Mouse (Mus musculus) neural tube, embryonic 13.5 days (tissue): ENCODE measurements at regions not wholly inside any gene's neighbourhood (a gene's known extent, or its start where the extent isn't known, plus 50 kb on each side); places are given as distances from the start of the nearest gene placed in this dataset.

Source experiments
- ATAC-seq: fragments of 200-750 bp; cut with Nextera tagmentation; 2 replicates; pipeline ENCODE4 v1.8.0; 2017; ENCODE audit warnings: low read depth, mild to moderate bottlenecking, moderate TSS enrichment, moderate library complexity
- H3K27ac ChIP-seq: fragments of 300-500 bp; sonication (generic); replicated peaks from 2 replicates; pipeline ENCODE4 v1.5.1; 2015; ENCODE audit warnings: moderate library complexity, mild to moderate bottlenecking, inconsistent platforms
- H3K27me3 ChIP-seq: fragments of 300-500 bp; sonication (generic); 2 replicates; pipeline ENCODE4 v1.6.1; 2015; ENCODE audit warnings: mild to moderate bottlenecking, inconsistent platforms
- H3K36me3 ChIP-seq: fragments of 300-500 bp; sonication (generic); 2 replicates; pipeline ENCODE4 v1.6.1; 2015; ENCODE audit warnings: mild to moderate bottlenecking, inconsistent platforms
- H3K4me1 ChIP-seq: fragments of 300-500 bp; sonication (generic); replicated peaks from 2 replicates; pipeline ENCODE4 v1.6.1; 2015; ENCODE audit warnings: inconsistent platforms
- H3K4me2 ChIP-seq: fragments of 300-500 bp; sonication (generic); 2 replicates; pipeline ENCODE4 v1.6.1; 2015; ENCODE audit warnings: inconsistent platforms, mild to moderate bottlenecking, moderate library complexity
- H3K4me3 ChIP-seq: fragments of 300-500 bp; sonication (generic); 2 replicates; pipeline ENCODE4 v1.5.1; 2015; ENCODE audit warnings: mild to moderate bottlenecking, inconsistent platforms
- H3K9ac ChIP-seq: fragments of 300-500 bp; sonication (generic); 2 replicates; pipeline ENCODE4 v1.6.1; 2015; ENCODE audit warnings: moderate library complexity, mild to moderate bottlenecking, inconsistent platforms
- H3K9me3 ChIP-seq: fragments of 300-500 bp; sonication (generic); 2 replicates; pipeline ENCODE4 v1.6.1; 2016; ENCODE audit warnings: inconsistent platforms
- WGBS: fragments of 180-500 bp; shearing (Covaris S2); methylation state at CpG from one replicate; pipeline ENCODE4 v1.1.7; 2015; 5-methylcytosine and 5-hydroxymethylcytosine counted together

DNA sequence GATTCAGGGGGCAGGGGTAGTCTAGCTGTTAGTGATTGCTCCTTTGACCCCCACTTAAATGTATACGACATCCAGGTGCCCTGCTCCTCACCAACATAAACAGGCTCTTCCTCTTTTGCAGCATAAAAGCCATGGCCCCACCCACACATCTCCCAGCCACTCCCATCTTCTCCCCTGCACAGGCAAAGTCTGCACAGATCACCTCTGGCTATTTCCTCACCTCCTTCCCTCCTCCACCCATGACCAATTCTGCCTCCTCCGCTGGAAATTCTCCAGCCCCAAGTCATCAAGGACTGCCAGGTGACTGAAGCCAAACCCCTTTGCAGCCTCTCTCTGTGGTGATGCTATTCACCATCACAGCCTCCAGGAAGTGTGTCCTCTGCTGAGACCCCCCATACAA, 306.8 kb upstream of the Zfp637 start:
- Histone ChIP-seq H3K4me1 (no peaks in the 10 kb centered on the region), H3K27ac (no peak overlapping the region), H3K4me2 (no peak overlapping the region), H3K4me3 (no peak overlapping the region), H3K27me3 (no peaks in the 10 kb centered on the region), H3K36me3 (no peaks in the 10 kb centered on the region), H3K9me3 (no peaks in the 10 kb centered on the region), H3K9ac (no peak overlapping the region)
- ATAC-seq = no peak
- WGBS = 36% methylated on average over 2 of the region's 2 CpGs

DNA sequence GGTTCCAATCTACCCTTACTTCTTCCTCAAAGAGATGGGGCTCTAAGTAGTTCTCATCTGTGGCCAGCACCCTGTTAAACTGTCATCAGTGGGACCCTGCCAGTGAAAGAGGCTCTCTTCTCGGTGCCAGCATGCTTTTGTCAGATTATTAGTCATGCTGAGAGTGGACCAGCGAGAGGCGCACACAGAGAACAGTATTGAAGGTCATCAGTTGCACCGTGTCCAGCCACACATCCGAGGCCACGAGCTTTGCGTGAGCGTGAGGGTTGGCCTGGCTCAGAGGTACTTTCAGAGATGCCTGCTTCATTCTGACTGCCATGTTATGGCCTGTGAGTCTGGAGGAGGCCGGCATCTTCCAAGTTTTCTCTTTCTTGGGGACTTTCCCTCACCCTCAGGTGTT, 306.0 kb upstream of the Zfp637 start:
- Histone ChIP-seq H3K27me3 (no peaks in the 10 kb centered on the region), H3K4me2 (no peak overlapping the region), H3K9me3 (0 out of 2 replicates have a peak, but pooled peaks cover 3% of the 10 kb centered on the region), H3K9ac (no peak overlapping the region), H3K4me3 (no peak overlapping the region), H3K4me1 (no peaks in the 10 kb centered on the region), H3K36me3 (no peaks in the 10 kb centered on the region), H3K27ac (no peak overlapping the region)
- ATAC-seq = no peak
- 88% methylated on average over 9 of the region's 9 CpGs for WGBS

GRCm38 (mm10) chr6:117536084-117536483, 304.9 kb upstream of the Zfp637 start:
- H3K36me3 ChIP-seq = no peaks in the 10 kb centered on the region
- no peak for ATAC-seq
- 95% methylated on average over 4 of the region's 4 CpGs for WGBS
- no peaks in the 10 kb centered on the region for H3K27me3 ChIP-seq
- no peak overlapping the region for H3K9ac ChIP-seq
- no peak overlapping the region for H3K27ac ChIP-seq
- no peak overlapping the region for H3K4me2 ChIP-seq
- H3K9me3 ChIP-seq = 0 out of 2 replicates have a peak, but pooled peaks cover 3% of the 10 kb centered on the region
- no peaks in the 10 kb centered on the region for H3K4me1 ChIP-seq
- no peak overlapping the region for H3K4me3 ChIP-seq

DNA sequence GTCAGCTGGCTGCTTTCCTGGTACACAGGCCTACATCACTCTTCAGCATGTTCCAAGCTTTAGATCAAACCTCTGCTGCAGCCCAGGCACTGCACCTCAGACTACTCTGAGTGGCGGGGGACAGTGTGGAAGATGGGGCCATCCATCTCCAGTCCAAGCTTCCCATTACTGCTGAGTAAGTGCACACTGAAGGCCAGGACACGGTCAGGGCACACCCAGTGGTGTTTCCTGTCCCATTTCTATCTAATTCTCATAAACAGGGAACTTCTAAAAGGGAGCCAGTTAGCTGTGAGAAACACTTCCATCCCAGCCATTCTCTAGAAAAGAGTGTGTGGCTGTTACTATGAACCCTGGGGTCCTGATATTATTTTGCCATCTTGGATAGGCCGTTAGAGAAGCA, 298.5 kb upstream of the Zfp637 start:
- 0 out of 2 replicates have a peak, but pooled peaks cover 3% of the 10 kb centered on the region for H3K9me3 ChIP-seq
- H3K27ac ChIP-seq = no peak overlapping the region
- H3K4me3 ChIP-seq = no peak overlapping the region
- no peak overlapping the region for H3K4me2 ChIP-seq
- H3K9ac ChIP-seq = no peak overlapping the region
- 80% methylated on average over 3 of the region's 3 CpGs for WGBS
- no peaks in the 10 kb centered on the region for H3K36me3 ChIP-seq
- no peak for ATAC-seq
- H3K4me1 ChIP-seq = no peaks in the 10 kb centered on the region
- peaks cover 9% of the 10 kb centered on the region for H3K27me3 ChIP-seq

GRCm38 (mm10) chr6:117544276-117545196, 296.4 kb upstream of the Zfp637 start:
- no peaks in the 10 kb centered on the region for H3K36me3 ChIP-seq
- H3K27me3 ChIP-seq = peaks cover 30% of the 10 kb centered on the region
- H3K4me3 ChIP-seq = no peak overlapping the region
- 86% methylated on average over 11 of the region's 11 CpGs for WGBS
- H3K27ac ChIP-seq = no peak overlapping the region
- ATAC-seq = no peak
- H3K4me2 ChIP-seq = no peak overlapping the region
- no peaks in the 10 kb centered on the region for H3K4me1 ChIP-seq
- H3K9me3 ChIP-seq = 0 out of 2 replicates have a peak, but pooled peaks cover 2% of the 10 kb centered on the region
- no peak overlapping the region for H3K9ac ChIP-seq

DNA sequence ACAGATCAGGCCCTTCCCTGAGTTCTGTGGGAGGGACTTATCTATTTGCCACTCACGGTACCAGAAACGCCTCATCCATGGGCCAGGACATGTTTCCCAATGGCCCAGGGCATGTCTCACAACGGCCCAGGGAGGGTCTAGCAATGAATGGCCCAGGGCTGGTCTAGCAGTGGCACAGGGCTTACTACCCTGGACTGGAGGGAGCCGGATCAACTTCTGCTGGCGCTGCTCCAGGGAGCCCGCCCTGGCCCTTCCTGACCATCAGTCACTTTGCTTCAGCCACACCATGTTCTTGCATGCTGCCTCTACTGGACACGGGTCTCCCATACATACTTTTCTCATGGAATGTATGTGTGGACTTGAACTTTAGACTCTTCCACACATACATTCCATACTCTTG, 290.1 kb upstream of the Zfp637 start:
- WGBS = 98% methylated on average over 7 of the region's 7 CpGs
- Histone ChIP-seq H3K4me1 (peaks cover 7% of the 10 kb centered on the region; the same call in 1 of the 2 replicates), H3K4me2 (no peak overlapping the region), H3K9me3 (no peaks in the 10 kb centered on the region), H3K36me3 (no peaks in the 10 kb centered on the region), H3K4me3 (no peak overlapping the region), H3K27me3 (peaks cover 64% of the 10 kb centered on the region), H3K9ac (no peak overlapping the region), H3K27ac (no peak overlapping the region)
- no peak for ATAC-seq

DNA sequence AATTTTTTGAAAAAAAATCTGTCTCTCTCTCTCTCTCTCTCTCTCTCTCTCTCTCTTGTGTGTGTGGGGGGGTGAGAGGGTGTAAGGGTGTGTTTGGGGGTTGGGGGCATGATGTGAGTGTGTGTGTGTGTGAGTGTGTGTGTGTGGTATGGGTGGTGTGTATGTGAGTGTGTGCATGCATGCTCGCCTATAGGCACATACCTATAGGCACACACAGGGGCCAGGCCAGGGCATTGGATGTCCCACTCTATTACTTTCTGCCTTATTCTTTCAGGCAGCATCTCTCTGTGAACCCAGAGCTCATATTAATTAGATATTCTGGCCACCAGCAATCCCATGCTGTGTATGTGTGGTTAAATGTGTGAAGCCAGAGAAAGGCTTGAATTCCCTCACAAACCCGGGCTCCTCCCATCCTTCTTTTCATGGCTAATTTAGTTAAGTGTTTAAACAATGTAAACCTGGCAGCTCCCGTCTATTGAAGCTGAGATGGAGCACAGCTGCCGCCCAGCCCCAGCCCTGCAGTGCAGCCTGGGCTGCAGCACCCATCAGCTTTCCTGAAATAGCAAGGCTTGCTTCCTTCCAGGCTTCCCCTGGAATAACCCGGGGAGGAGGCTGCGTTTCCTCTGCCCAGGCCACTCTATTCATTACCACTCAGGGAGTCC, 288.8 kb upstream of the Zfp637 start:
- no peaks in the 10 kb centered on the region for H3K9me3 ChIP-seq
- peak; percentile 71 for ATAC-seq
- H3K27me3 ChIP-seq = peaks cover 60% of the 10 kb centered on the region
- WGBS = 15% methylated on average over 6 of the region's 6 CpGs
- H3K9ac ChIP-seq = no peak overlapping the region
- peaks cover 7% of the 10 kb centered on the region; the same call in 1 of the 2 replicates for H3K4me1 ChIP-seq
- no peak overlapping the region for H3K27ac ChIP-seq
- H3K36me3 ChIP-seq = no peaks in the 10 kb centered on the region
- no peak overlapping the region for H3K4me3 ChIP-seq
- no peak overlapping the region for H3K4me2 ChIP-seq

GRCm38 (mm10) chr6:117563159-117563558, 277.8 kb upstream of the Zfp637 start:
- H3K36me3 ChIP-seq = no peaks in the 10 kb centered on the region
- ATAC-seq = no peak
- no peak overlapping the region for H3K4me3 ChIP-seq
- H3K9me3 ChIP-seq = no peaks in the 10 kb centered on the region
- WGBS = 93% methylated on average over 6 of the region's 6 CpGs
- no peak overlapping the region for H3K27ac ChIP-seq
- no peak overlapping the region for H3K9ac ChIP-seq
- H3K4me2 ChIP-seq = no peak overlapping the region
- H3K4me1 ChIP-seq = no peaks in the 10 kb centered on the region
- H3K27me3 ChIP-seq = peaks cover 9% of the 10 kb centered on the region; the same call in 1 of the 2 replicates

- Histone ChIP-seq H3K9ac (no peak overlapping the region), H3K4me1 (no peaks in the 10 kb centered on the region), H3K27me3 (peaks cover 9% of the 10 kb centered on the region; the same call in 1 of the 2 replicates), H3K36me3 (no peaks in the 10 kb centered on the region), H3K4me3 (no peak overlapping the region), H3K4me2 (no peak overlapping the region), H3K27ac (no peak overlapping the region), H3K9me3 (no peaks in the 10 kb centered on the region)
- ATAC-seq = no peak
- 96% methylated on average over 1 of the region's 1 CpGs for WGBS
Observed at GRCm38 (mm10) chr6:117563704-117564103, 277.3 kb upstream of the Zfp637 start.

- 63% methylated on average over 6 of the region's 6 CpGs for WGBS
- Histone ChIP-seq H3K4me3 (no peak overlapping the region), H3K4me2 (no peak overlapping the region)
Observed at GRCm38 (mm10) chr6:117566786-117567185, 274.2 kb upstream of the Zfp637 start.

GRCm38 (mm10) chr6:117567691-117568090, 273.3 kb upstream of the Zfp637 start:
- H3K27me3 ChIP-seq = no peaks in the 10 kb centered on the region
- no peak overlapping the region for H3K4me3 ChIP-seq
- H3K4me1 ChIP-seq = no peaks in the 10 kb centered on the region; the same call in 1 of the 2 replicates
- H3K9me3 ChIP-seq = no peaks in the 10 kb centered on the region
- no peak overlapping the region for H3K27ac ChIP-seq
- H3K36me3 ChIP-seq = no peaks in the 10 kb centered on the region
- 90% methylated on average over 5 of the region's 5 CpGs for WGBS
- ATAC-seq = no peak
- H3K4me2 ChIP-seq = no peak overlapping the region
- H3K9ac ChIP-seq = no peak overlapping the region

More at GRCm38 (mm10) chr6:117566786-117567185, 274.2 kb upstream of the Zfp637 start:
- Histone ChIP-seq H3K36me3 (no peaks in the 10 kb centered on the region), H3K27me3 (peaks cover 3% of the 10 kb centered on the region; the same call in 1 of the 2 replicates), H3K27ac (no peak overlapping the region), H3K4me1 (no peaks in the 10 kb centered on the region; the same call in 1 of the 2 replicates), H3K9ac (no peak overlapping the region), H3K9me3 (no peaks in the 10 kb centered on the region)
- no peak for ATAC-seq

- H3K9me3 ChIP-seq = no peaks in the 10 kb centered on the region
- H3K27ac ChIP-seq = no peak overlapping the region
- no peaks in the 10 kb centered on the region for H3K36me3 ChIP-seq
- no peak for ATAC-seq
- no peaks in the 10 kb centered on the region; the same call in 1 of the 2 replicates for H3K4me1 ChIP-seq
- 75% methylated on average over 11 of the region's 11 CpGs for WGBS
- no peak overlapping the region for H3K9ac ChIP-seq
- H3K27me3 ChIP-seq = no peaks in the 10 kb centered on the region
- H3K4me3 ChIP-seq = no peak overlapping the region
- no peak overlapping the region for H3K4me2 ChIP-seq
Observed at GRCm38 (mm10) chr6:117569576-117570326, 271.2 kb upstream of the Zfp637 start.
